Mouse (Mus musculus): ENCODE results near the gene Rnf182.

GRCm38 (mm10) chr13:43720496-43720895 is 105.0 kb downstream of the Rnf182 start:
- TF ChIP-seq TAL1 (IDR thresholded peaks at IDR 0.05; ENCODE audit: low read length) = no peak
- no peak for TF ChIP-seq GATA1 (IDR thresholded peaks at IDR 0.05; ENCODE audit: low read length)
